Mouse (Mus musculus): ENCODE measurements at regions not wholly inside any gene's neighbourhood (a gene's known extent, or its start where the extent isn't known, plus 50 kb on each side); places are given as distances from the start of the nearest gene placed in this dataset.

GRCm38 (mm10) chr14:120146908-120147770 lies 104.9 kb upstream of the Oxgr1 start:
- no peak for DNase-seq

GRCm38 (mm10) chr14:120148803-120149202 lies 106.6 kb upstream of the Oxgr1 start:
- no peak for DNase-seq

- no peak for DNase-seq
Observed at GRCm38 (mm10) chr14:120149341-120149741, 107.1 kb upstream of the Oxgr1 start.

GRCm38 (mm10) chr14:120150589-120150988 lies 108.4 kb upstream of the Oxgr1 start:
- DNase-seq: no peak

GRCm38 (mm10) chr14:120154413-120154812 lies 112.2 kb upstream of the Oxgr1 start:
- no peak for DNase-seq

GRCm38 (mm10) chr14:120164184-120164583 lies 111.3 kb upstream of the Mbnl2 start:
- no peak for DNase-seq

GRCm38 (mm10) chr14:120165496-120166045 lies 109.9 kb upstream of the Mbnl2 start:
- DNase-seq: no peak

- no peak for DNase-seq
Observed at GRCm38 (mm10) chr14:120170733-120171132, 104.7 kb upstream of the Mbnl2 start.

GRCm38 (mm10) chr14:120172058-120172457 lies 103.4 kb upstream of the Mbnl2 start:
- DNase-seq: no peak

- DNase-seq: no peak
Observed at GRCm38 (mm10) chr14:120172844-120173243, 102.6 kb upstream of the Mbnl2 start.

- no peak for DNase-seq
Observed at GRCm38 (mm10) chr14:120174615-120175014, 100.9 kb upstream of the Mbnl2 start.

GRCm38 (mm10) chr14:120195218-120195617 lies 80.3 kb upstream of the Mbnl2 start:
- no peak for DNase-seq

GRCm38 (mm10) chr14:120211741-120212140 lies 63.7 kb upstream of the Mbnl2 start:
- no peak for DNase-seq

- DNase-seq: no peak
Observed at GRCm38 (mm10) chr14:120212626-120213025, 62.8 kb upstream of the Mbnl2 start.

GRCm38 (mm10) chr14:120219224-120219623 lies 56.2 kb upstream of the Mbnl2 start:
- DNase-seq: no peak

- DNase-seq: no peak
Observed at GRCm38 (mm10) chr14:120223528-120224201, 51.8 kb upstream of the Mbnl2 start.

- no peak for DNase-seq
Observed at GRCm38 (mm10) chr14:120224202-120224846, 51.1 kb upstream of the Mbnl2 start.

- DNase-seq: no peak
Observed at GRCm38 (mm10) chr14:120225657-120226056, 49.8 kb upstream of the Mbnl2 start.

Measured in kidney, adult 18-20 months (tissue).